Mouse (Mus musculus): ENCODE measurements around the gene Gm49358. TPM values are rescaled to one million over a fixed set of nuclear protein-coding genes. Genes with fewer than 3 reads are reported as not detected.
A peak's percentile ranks its signal among the peaks of the same experiment; 100 is the strongest.

Gene Gm49358
- total RNA-seq, 2 experiments from 2014 or later: 4.8 to 6.2 TPM

DNA sequence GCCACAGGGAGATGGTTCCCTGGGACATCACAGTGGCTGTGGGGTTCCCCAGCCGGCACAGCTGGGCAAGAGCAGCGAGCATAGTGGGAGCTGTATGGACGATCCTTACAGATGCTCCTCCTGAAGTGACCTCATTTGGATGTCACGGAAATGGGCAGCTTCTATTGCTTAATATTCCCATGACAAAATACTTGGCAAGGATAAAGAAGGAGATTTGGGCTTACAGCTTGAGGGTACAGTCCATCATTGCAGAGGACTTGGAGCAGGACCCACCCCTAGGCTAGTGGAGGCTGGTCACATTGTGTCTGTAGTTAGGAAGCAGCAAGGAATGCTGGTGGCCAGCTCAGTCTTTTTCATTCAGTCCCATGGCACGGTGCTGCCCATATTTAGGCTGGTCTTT, 46.8 kb downstream of the Gm49358 start:
- no peak for DNase-seq (ENCODE audit: low spot score in 2 of 2)

DNA sequence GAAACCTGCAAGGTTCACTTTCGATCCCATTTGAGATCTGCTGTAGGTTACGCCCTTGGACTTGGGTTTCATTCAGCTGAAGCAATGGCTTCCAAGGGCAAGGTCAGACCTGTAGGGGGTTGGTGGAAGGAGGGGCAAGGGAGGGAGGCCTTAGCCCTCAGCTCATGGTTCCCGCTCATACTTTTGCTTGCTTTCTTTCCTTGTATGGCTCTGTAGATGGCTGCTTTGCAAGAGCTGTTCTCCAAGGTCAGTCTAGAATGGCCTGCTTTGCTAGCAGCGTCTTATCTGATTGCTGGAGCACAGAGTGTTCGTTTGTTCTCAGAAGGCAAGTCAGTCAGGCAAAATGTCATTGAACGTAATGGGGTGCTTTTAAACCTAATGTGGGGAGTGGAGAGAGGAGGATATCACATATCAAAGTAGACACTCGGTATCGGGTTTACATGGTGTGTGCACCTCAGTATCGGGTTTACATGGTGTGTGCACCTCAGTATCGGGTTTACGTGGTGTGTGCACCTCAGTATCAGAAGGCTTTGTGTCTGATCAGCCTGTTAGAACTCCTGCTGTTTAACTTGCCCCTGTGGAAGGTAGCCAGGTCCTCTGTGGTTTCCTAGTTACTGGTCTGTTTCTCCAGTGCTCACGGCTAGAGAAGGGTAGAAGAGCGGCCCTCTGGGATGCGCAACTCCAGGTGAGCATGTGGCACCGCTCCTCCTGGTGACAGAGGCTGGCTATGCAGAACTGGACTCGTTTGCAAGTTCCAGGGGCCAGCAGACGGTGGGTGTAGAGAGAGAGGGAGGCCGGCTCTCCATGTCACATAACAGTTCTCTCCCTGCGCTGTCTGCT, 50.7 kb downstream of the Gm49358 start:
- DNase-seq (ENCODE audit: low spot score in 2 of 2): peak in 1 of 2 experiments; percentile 18

DNA sequence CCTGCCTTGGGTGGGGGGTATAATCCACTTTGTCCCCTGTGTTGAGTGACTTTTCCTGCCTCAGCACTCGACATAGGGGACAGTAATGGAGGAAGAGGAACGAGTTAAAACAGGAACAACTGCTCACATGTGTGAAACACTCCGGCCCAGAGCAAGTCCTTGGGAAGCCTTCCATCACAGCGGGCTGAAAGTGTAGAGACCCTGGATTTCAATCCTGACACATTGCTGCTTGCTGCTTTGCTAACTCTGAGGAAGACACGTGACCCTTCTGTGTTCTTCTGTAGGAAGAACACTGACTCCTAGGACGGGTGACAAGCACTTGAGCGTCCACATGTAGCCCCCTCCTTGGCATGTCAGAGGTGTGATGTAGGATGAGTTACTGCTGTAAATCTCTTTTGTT, 51.4 kb downstream of the Gm49358 start:
- no peak for DNase-seq (ENCODE audit: low spot score in 2 of 2)

- no peak for DNase-seq (ENCODE audit: low spot score in 2 of 2)
Observed at GRCm38 (mm10) chr10:86819649-86820165, 55.9 kb downstream of the Gm49358 start.

DNA sequence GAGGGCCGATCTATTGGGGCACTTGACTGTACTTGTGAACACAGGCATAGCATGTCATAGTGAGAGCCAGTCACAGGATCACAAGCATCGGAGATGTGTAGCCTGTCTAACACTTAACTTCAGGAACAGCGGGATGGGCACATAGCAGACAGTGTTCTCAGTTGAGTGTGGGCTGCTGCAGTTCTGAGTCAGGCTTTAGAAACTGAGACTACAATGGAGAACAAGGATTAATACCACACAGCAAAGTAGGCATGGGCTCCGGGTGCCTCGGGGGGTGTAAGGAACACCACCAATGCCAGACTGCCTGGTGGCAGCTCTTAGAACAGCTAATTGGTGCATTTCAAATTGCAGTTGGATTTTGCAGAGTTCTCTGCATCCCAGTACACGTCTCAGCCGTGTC, 57.2 kb downstream of the Gm49358 start:
- no peak for DNase-seq (ENCODE audit: low spot score in 2 of 2)

- no peak for DNase-seq (ENCODE audit: low spot score in 2 of 2)
Observed at GRCm38 (mm10) chr10:86824093-86824492, 60.3 kb downstream of the Gm49358 start.

GRCm38 (mm10) chr10:86824871-86825270, 61.1 kb downstream of the Gm49358 start:
- DNase-seq (ENCODE audit: low spot score in 2 of 2): no peak

DNA sequence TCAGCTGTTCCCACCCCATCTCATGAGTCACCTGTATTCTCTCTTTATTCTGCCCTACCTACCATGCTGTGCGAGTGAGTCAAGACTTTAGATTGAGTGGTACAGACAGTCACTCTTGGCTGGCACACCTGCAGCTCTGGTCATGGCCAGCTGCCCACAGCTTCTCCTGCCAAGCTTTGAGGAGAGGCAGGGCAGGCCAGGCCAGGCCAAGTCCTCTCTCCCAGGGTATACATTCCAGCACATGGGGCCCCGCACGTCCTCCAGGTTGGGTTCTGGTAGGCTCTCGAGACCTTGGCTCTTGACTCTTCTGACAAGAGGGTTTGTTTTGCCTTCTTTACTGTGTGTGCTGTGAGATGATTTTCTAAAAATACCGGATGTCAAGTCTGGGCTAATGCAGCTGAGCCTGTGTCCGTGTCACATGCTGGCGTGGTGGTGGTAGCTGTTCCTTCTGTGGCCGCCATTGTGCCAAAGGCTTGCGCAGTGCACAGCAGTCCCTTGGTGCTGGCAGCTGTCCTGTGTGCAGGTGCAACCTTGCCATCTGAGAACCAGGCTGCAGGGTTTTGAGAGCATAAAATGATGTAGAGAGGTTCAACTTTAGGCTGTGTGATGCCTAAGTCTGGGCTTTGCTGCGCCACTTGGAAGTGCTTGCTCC, 62.2 kb downstream of the Gm49358 start:
- no peak for DNase-seq (ENCODE audit: low spot score in 2 of 2)

DNA sequence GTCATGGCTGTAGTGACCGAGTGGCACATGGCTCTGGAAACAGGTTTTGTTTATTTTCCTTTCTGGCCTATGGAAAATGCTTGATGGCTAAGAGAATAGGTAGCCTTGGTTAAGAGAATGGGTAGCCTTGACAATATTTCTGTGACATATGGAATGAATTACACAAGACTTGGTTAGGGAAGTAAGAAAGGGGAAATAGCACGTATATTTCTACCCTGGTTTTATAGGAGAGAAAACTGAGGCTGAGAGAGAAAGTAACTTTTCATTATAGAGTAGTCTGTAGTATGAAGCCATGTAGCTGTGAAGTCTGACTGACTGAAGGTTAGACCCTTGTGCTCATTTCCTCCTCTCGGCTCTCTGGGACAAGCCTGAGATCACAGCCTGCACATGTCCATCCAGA, 63.2 kb downstream of the Gm49358 start:
- no peak for DNase-seq (ENCODE audit: low spot score in 2 of 2)

DNA sequence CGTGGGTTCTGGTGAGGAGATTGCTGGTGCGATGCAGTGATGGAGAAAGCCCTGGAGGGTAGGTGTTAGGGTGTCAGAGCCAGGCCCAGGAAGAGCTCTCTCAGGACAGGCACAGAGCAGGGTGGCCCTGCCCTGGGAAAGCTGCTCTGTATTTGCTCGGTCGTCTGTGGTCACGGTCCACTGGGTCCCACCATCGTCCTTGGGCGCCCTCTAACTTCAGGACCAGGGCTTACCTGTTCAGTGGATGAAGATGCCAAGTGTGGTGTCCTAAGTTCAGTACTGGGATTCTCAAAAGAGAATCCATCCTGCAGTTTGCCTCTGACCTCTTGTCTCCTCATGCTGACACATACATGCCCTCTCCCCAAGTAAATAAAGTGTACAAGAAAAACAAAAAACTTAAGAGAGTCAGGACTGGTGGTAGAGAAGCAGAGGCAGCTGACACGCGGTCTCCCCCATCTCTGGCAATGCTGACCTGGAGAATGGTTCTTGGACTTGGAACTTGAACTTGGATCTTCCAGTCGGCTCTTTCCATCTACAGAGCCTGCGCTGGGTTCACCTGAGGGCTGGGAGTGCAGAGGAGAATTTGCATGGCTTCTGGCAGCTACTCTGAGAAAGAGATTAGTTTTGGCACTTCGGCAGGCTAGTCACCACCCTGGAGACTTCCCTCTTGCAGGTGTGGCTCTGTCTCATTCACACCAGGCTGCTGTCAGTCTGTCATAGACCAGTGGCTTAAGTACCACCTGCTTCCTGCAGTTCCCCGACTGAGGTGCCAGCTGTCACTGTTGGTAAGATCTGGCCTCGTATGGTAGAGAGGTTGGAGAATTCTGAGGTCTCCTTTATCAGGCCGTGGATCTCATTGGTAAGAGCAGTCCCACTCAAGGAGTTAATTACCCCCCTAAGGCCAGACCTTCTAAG, 64.7 kb downstream of the Gm49358 start:
- no peak for DNase-seq (ENCODE audit: low spot score in 2 of 2)

DNA sequence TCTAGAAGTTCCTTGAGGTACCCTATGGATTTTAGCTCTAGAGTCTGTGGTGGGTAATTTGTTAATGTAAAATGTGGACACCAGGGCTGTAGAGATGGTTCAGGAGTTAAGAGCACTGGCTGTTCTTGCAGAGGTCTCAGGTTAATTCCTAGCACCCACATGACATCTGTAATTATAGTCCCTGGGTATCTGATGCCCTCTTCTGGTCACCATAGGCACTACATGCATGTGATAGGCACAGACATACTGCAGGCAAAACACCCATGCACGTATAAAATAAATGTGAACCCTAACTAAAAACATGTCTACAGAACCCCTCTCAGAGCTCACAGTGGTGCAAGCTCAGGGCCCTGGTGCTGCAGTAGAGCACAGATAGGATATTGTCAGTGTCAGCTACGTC, 65.7 kb downstream of the Gm49358 start:
- DNase-seq (ENCODE audit: low spot score in 2 of 2): no peak

DNA sequence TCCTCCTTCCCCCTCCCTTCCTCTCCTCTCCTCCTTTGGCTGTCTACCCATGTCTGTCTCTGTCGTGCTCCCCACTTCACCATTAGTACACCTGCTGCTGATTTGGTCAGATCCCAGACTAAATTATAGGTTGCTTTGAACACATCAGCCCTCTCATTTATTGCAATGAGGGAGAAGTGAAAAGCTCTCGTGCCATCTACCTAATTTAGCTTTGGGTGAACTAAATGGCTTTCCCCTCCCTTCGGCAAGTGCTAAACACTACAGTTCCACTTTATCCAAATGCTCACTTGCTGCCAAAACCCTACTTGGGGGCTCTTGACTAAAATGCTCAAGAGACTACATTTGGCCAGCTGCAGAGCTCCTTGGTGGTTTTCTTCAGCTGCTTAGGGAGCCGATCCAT, 73.0 kb downstream of the Gm49358 start:
- DNase-seq (ENCODE audit: low spot score in 2 of 2): no peak

DNA sequence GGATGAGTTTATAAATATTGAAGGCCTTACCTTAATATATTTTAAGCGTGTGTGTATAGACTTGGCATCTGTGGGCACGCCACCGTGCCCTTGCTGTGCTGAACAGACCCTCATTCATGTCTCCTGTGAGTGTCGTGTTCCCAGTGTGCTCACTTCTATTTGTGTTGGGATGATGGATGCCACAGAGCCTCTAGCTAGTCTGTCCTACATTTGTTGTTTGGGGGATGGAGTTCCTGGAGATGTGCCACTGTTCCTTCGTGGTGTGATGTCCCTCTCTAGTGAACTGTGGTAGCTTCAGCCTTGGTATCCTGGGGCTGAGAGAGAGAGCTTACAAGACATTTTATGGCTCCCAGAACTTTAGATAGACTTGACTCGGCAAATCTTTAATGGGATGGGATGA, 75.1 kb downstream of the Gm49358 start:
- DNase-seq (ENCODE audit: low spot score in 2 of 2): no peak

GRCm38 (mm10) chr10:86842659-86843058, 78.9 kb downstream of the Gm49358 start:
- DNase-seq (ENCODE audit: low spot score in 2 of 2): no peak

DNA sequence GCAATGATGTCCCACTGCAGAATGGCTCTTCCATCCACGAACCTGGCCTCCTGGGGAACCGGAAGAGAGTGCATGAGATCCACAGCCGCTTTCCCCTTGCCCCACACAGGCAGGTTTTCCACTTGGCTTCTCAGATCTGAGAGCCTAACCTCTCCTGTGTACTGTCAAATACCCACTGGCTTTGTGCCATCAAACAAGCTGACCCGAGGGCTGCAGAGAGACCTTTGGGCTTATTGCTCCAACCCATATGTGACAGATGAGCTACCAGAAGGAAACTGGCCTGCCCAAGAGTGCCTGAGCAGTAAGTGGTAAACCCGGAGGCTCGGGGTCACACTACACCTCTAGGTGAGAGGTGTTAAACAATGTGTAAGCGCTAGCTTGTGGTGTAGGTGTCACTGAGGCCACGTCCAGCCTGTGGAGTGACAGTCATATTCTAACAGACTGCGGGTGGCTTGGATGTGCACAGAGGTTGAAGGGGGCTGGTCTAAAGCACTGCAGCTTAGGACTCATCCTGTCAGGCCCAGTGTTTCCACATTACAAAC, 83.2 kb downstream of the Gm49358 start:
- no peak for DNase-seq (ENCODE audit: low spot score in 2 of 2)

DNA sequence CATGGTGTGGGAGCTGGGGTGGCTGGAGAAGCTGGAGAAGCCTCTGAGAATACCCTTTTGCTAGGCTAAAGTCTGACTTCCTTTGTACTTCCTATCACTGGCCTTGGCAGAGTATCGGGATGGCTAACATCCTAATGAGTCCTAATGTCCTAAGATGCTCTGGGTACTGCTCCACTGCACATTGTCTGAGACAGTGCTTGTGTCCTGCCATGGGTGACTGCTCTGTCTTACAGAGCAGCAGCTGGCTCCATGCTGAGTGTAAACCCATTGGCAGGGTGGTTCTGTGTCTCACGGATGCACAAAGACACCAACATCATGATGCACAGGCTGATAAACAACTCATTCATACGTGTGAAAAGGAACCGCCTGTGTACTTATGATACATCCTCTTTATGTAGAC, 85.3 kb downstream of the Gm49358 start:
- DNase-seq (ENCODE audit: low spot score in 2 of 2): no peak

- no peak for DNase-seq (ENCODE audit: low spot score in 2 of 2)
Observed at GRCm38 (mm10) chr10:86849508-86849907, 85.7 kb downstream of the Gm49358 start.

- DNase-seq (ENCODE audit: low spot score in 2 of 2): no peak
Observed at GRCm38 (mm10) chr10:86852160-86852559, 88.4 kb downstream of the Gm49358 start.

GRCm38 (mm10) chr10:86853433-86853832, 89.7 kb downstream of the Gm49358 start:
- no peak for DNase-seq (ENCODE audit: low spot score in 2 of 2)

DNA sequence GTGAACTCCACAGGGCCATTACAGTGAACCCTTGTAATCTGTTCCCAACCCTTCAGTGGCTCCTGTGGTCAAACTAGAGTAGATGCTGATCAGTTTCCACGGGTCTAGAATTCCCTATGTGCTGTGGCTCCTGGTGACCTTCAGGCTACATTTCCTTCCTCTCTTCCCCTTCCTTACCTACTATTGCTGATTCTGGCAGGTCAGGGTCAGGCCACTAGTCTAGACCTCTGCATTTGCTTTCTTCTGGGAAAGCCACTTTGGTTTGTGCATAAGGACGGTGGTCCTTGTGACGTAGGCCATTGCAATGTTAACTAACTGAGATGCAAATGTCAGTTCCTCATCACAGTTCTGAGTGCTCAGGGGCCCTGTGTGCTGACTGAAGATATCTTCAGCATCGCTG, 96.6 kb downstream of the Gm49358 start:
- DNase-seq (ENCODE audit: low spot score in 2 of 2): no peak

- no peak for DNase-seq (ENCODE audit: low spot score in 2 of 2)
Observed at GRCm38 (mm10) chr10:86862496-86862895, 98.7 kb downstream of the Gm49358 start.

All from adrenal gland, postnatal 4 days (tissue).